Mouse (Mus musculus) embryonic stem cell, embryonic (primary cell): ENCODE measurements around the gene Prmt3.

Experiments
- CTCF ChIA-PET, 4 experiments: fragments of 300-600 bp in 2 of 4; fragments of 350-600 bp in 2 of 4; sonication (Branson Sonifier 250); formaldehyde crosslinking; loops; one replicate each; lab custom pipeline; 2022; ENCODE audit warnings: inconsistent platforms in 2 of 4; lab: Charles Lee
- POLR2A ChIA-PET, 4 experiments: fragments of 300-600 bp in 2 of 4; fragments of 350-600 bp in 2 of 4; sonication (Branson Sonifier 250); formaldehyde crosslinking; loops; one replicate each; lab custom pipeline; 2022; ENCODE audit warnings: antibody characterized with exemption in 4 of 4, inconsistent platforms in 1 of 4; lab: Charles Lee

Gene Prmt3

GRCm38 (mm10) chr7:49778114-49778901 lies at the start of gene Prmt3:
TSS of gene Prmt3 (plus strand) at chr7:49778346.
- CTCF ChIA-PET: interaction anchor here (0.7 to 2.2 kb wide), 6 partner anchors 8 to 527 kb away, joined by 4 to 9 read pairs (median 5); no protein-coding TSS in a partner anchor
- POLR2A ChIA-PET: interaction anchor here in 3 of 4 experiments (0.7 to 14.5 kb wide), 21 partner anchors 8 to 172 kb away, joined by 3 to 186 read pairs (median 4); partner anchors contain the start of gene Htatip2 (in 1 of the 3)

- ChIA-PET CTCF (interaction anchor here in 1 of 4 experiments (1.4 kb wide), 1 partner anchor 19 kb away, joined by 4 read pairs; no protein-coding TSS in a partner anchor), POLR2A (no interaction called here)
Measured at GRCm38 (mm10) chr7:49734342-49734741, 43.8 kb upstream of the Prmt3 start.

GRCm38 (mm10) chr7:49739448-49739847 lies 38.7 kb upstream of the Prmt3 start:
- ChIA-PET CTCF (no interaction called here), POLR2A (no interaction called here)

DNA sequence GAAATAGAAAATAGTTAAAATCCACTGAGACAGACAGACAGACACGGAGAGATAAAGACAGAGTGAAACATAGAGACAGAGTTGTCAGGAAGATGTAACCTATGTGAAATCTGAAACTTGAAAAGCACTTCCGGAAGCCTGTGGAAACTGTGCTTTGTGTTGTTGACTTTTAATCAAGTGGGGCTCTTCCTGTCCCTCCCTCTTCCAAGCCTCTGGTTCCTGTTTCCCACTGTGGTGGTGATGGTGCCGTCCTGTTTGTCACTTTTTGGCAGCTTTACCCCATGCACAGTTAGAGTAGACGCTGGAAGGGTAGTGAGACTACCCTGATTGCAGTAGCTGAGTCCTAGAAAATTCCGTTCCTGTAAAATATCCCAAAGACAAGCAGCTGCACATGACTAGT lies 36.7 kb upstream of the Prmt3 start:
- POLR2A ChIA-PET: interaction anchor here in 2 of 4 experiments (0.5 to 1.2 kb wide), 2 partner anchors 10 to 74 kb away, joined by 3 read pairs; no protein-coding TSS in a partner anchor

DNA sequence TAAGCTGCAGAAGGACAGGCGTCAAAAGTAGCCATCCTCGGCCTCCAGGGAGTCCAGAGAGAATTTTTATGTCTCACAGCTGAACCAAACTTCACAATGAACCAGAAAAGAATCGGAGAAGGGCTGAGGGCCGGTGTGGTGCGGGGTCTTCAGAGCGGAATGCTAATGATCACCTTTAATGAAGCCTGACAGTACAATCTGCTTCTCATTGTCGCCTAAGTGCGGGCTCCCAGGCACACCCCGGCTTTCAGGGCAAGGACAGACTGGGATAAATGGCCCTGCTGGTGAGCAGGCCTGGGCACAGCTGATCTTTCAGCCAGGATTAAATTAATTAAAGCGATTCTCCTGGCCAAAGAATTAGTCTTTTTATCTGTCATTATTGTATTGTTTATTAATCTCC lies 36.2 kb upstream of the Prmt3 start:
- ChIA-PET POLR2A (interaction anchor here in 2 of 4 experiments (0.5 to 1.2 kb wide), 2 partner anchors 10 to 75 kb away, joined by 3 read pairs; no protein-coding TSS in a partner anchor), CTCF (interaction anchor here in 3 of 4 experiments (0.7 to 1.9 kb wide), 8 partner anchors 10 to 126 kb away, joined by 3 to 10 read pairs (median 4); partner anchors contain the start of gene Htatip2 (in 1 of the 3))

More for the DNA sequence above, 36.7 kb upstream of the Prmt3 start:
- CTCF ChIA-PET: interaction anchor here in 3 of 4 experiments (0.7 to 1.9 kb wide), 7 partner anchors 10 to 125 kb away, joined by 3 to 10 read pairs (median 5); partner anchors contain the start of gene Htatip2 (in 1 of the 3)

- ChIA-PET POLR2A (interaction anchor here in 1 of 4 experiments (0.6 to 2.6 kb wide), 4 partner anchors 9 to 1692 kb away, joined by 3 to 19 read pairs (median 4); no protein-coding TSS in a partner anchor), CTCF (interaction anchor here (0.5 to 9.4 kb wide), 21 partner anchors 9 to 694 kb away, joined by 3 to 166 read pairs (median 4); no protein-coding TSS in a partner anchor)
Measured at GRCm38 (mm10) chr7:49751148-49751547, 27.0 kb upstream of the Prmt3 start.

DNA sequence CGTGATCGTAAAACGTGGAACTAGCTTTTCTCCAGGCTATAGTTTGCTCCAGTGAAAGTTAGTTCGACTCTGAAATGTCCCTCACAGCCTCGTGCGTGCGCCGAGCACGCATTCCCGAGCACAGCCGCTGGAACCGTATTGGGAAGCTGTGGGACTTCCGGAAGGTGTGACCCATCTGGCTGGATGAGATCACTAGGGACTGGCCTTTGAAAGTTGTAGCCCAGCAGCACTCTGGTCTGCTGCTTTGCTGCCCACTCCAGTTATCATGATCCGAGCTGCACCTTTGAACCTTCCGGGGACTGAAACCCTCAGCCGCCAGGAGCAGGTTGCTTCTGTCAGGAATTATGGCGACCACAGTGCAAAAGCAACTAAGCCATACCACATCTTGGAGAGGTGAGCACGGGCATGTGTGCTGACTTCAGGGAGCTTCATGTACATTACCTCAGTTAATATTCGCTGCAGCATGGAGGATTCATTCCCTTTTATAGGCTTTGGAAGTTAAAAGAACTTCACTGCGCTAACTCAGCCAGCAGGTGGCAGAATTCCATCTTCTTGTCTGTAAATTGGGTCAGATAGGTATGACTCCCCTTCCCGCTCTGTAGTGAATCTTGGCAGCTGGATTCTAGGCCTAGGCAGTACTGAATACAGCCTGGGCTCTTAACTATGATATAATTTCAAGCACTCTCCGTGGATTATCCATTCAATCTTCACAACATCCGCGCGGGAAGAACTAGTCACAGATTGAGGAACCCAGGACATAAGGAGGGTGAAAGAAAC lies 25.2 kb upstream of the Prmt3 start:
- POLR2A ChIA-PET: interaction anchor here in 1 of 4 experiments (0.5 to 2.6 kb wide), 6 partner anchors 10 to 145 kb away, joined by 3 to 19 read pairs (median 3); no protein-coding TSS in a partner anchor
- CTCF ChIA-PET: interaction anchor here (0.6 to 9.4 kb wide), 34 partner anchors 10 to 824 kb away, joined by 3 to 166 read pairs (median 4); partner anchors contain the start of gene Dbx1 (in 1 of the 4)

DNA sequence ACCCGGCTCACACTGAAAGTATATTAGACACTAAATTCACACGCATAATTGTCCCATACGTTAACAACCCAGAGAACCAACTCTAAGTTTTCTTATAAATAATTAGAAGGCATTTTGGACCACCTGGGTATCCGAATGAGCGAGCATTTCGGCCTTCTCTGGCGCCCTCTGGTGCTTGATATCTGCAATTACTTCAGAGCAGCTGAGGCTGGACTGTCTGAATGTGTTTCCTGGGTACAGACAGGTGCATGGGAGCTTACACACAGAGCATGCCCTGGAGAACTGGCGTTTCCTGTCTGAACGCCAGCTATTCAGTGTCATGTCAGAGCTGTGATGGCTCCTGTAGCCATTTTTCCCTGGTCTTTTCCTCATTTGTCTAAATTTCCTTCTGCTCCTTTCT lies 23.4 kb upstream of the Prmt3 start:
- POLR2A ChIA-PET: interaction anchor here in 3 of 4 experiments (0.6 to 2.1 kb wide), 7 partner anchors 9 to 157 kb away, joined by 3 to 10 read pairs (median 3); partner anchors contain the start of gene Prmt3 (in 1 of the 3)

GRCm38 (mm10) chr7:49758934-49759571 lies 19.1 kb upstream of the Prmt3 start, which contains the start of gene Htatip2:
TSS of gene Htatip2 (plus strand) at chr7:49759115.
- POLR2A ChIA-PET: interaction anchor here (0.5 to 2.3 kb wide), 21 partner anchors 9 to 129 kb away, joined by 3 to 18 read pairs (median 4); partner anchors contain the start of gene Prmt3 (in 1 of the 4)
- CTCF ChIA-PET: interaction anchor here (0.6 to 9.4 kb wide), 12 partner anchors 10 to 1122 kb away, joined by 3 to 166 read pairs (median 4); no protein-coding TSS in a partner anchor

More for the DNA sequence above, 23.4 kb upstream of the Prmt3 start:
- CTCF ChIA-PET: interaction anchor here (0.5 to 9.4 kb wide), 29 partner anchors 9 to 262 kb away, joined by 3 to 166 read pairs (median 4); no protein-coding TSS in a partner anchor

- CTCF ChIA-PET: interaction anchor here in 3 of 4 experiments (0.7 to 1.3 kb wide), 4 partner anchors 10 to 887 kb away, joined by 3 to 6 read pairs (median 4); no protein-coding TSS in a partner anchor
Measured at GRCm38 (mm10) chr7:49762605-49763004, 15.5 kb upstream of the Prmt3 start.

DNA sequence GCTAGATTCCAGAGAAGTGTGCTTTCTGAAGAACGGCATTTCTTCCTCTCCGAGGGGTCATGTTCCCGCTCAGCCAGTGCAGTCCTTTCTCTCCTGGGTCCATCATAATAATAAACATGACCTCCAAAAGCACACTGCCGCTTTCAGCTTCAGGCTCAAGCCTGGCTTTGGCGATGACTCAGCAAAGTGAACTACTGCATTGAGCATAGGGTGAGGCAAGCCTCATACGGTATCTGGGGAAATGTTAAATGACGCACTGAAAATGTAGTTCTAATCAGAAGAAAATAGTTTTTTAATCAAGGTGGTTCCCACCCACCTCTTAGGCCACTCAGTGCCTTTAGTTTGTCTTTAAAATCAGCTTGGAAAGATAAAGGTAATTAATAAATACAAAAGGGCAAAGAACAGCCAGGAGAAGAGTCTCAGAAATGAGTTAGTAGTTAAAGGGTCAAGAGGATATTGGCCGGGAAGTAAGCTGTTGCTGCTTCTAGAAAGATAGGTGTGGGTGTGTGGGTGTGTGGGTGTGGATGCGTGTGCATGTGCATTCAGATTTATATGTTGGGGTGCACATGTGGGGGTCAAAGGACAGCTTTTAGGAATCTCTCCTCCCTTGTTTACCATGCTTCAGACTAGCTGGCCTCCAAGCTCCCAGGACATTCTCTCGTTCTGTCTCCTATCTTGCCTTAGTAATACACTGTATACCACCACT lies 14.0 kb upstream of the Prmt3 start:
- ChIA-PET CTCF (interaction anchor here (0.6 to 1.5 kb wide), 10 partner anchors 9 to 271 kb away, joined by 3 to 9 read pairs (median 4); no protein-coding TSS in a partner anchor), POLR2A (interaction anchor here (0.5 to 9.9 kb wide), 27 partner anchors 8 to 788 kb away, joined by 3 to 186 read pairs (median 3); partner anchors contain the start of gene Prmt3 (in 2 of the 4))

More at GRCm38 (mm10) chr7:49762605-49763004, 15.5 kb upstream of the Prmt3 start:
- POLR2A ChIA-PET: interaction anchor here (0.6 to 9.9 kb wide), 32 partner anchors 8 to 581 kb away, joined by 3 to 186 read pairs (median 3); partner anchors contain the start of genes Prmt3 (in 3 of the 4) and Dbx1 (in 1 of the 4)

DNA sequence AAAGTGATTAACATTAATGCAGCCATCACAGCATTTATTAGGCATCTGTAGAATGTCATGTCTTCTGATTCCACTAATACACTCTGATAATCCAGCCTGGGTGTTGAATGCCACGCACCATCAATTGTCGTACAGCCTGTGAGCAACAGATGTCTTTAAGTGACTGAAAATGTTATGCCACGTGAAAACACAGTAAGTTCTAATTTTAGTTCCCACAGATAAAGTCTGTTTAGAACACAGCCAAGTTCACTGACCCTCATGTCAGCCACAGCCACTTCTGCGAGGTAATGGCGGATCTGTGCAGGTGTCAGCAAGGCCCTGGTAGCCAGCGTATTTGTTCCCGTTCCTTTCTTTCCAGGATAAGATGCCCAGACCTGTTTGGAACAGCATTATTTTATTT lies 12.0 kb upstream of the Prmt3 start:
- POLR2A ChIA-PET: interaction anchor here in 1 of 4 experiments (9.9 kb wide), 1 partner anchor 11 kb away, joined by 186 read pairs; the partner anchor contains the start of gene Prmt3
- CTCF ChIA-PET: no interaction called here

GRCm38 (mm10) chr7:49768509-49768908 lies 9.6 kb upstream of the Prmt3 start:
- ChIA-PET POLR2A (interaction anchor here in 3 of 4 experiments (0.6 to 9.9 kb wide), 7 partner anchors 9 to 142 kb away, joined by 3 to 186 read pairs (median 4); partner anchors contain the start of genes Htatip2 (in 2 of the 3), Prmt3 (in 1 of the 3) and Slc6a5 (in 1 of the 3)), CTCF (interaction anchor here in 1 of 4 experiments (0.7 to 0.8 kb wide), 2 partner anchors 10 to 16 kb away, joined by 3 to 4 read pairs; no protein-coding TSS in a partner anchor)

- ChIA-PET POLR2A (interaction anchor here in 3 of 4 experiments (0.6 to 14.5 kb wide), 11 partner anchors 9 to 866 kb away, joined by 3 to 186 read pairs (median 4); partner anchors contain the start of gene Htatip2 (in 2 of the 3)), CTCF (interaction anchor here in 3 of 4 experiments (0.7 to 1.7 kb wide), 3 partner anchors 70 to 158 kb away, joined by 4 to 11 read pairs (median 5); no protein-coding TSS in a partner anchor)
Measured at GRCm38 (mm10) chr7:49774396-49774795, 3.8 kb upstream of the Prmt3 start.

DNA sequence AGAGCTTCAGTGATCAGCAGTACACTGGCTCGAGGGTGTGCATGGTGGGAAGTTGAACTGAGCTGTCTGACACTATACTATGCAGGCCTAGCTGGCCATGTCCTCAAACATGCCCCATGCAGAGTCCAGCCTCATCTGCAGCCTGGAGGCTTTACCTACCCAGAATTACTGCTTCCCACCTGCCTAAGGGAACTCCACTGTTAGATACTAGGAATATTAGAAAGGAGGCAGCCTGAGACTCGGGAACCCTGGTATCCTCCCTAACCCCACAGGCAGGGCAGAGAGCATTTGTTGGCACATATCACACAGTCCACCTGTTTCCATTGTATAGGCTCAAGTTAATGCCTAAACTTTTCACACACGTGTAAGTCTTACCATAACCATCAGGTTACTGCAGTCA lies 561 bp upstream of the Prmt3 start:
- ChIA-PET CTCF (interaction anchor here in 2 of 4 experiments (0.6 to 0.7 kb wide), 5 partner anchors 13 to 526 kb away, joined by 3 to 6 read pairs (median 3); no protein-coding TSS in a partner anchor), POLR2A (interaction anchor here (0.6 to 14.5 kb wide), 12 partner anchors 9 to 293 kb away, joined by 3 to 186 read pairs (median 4); partner anchors contain the start of gene Htatip2 (in 1 of the 4))
